Comparison of ENCODE assay signal across 7 mouse cellular contexts in the genomic region with DNA sequence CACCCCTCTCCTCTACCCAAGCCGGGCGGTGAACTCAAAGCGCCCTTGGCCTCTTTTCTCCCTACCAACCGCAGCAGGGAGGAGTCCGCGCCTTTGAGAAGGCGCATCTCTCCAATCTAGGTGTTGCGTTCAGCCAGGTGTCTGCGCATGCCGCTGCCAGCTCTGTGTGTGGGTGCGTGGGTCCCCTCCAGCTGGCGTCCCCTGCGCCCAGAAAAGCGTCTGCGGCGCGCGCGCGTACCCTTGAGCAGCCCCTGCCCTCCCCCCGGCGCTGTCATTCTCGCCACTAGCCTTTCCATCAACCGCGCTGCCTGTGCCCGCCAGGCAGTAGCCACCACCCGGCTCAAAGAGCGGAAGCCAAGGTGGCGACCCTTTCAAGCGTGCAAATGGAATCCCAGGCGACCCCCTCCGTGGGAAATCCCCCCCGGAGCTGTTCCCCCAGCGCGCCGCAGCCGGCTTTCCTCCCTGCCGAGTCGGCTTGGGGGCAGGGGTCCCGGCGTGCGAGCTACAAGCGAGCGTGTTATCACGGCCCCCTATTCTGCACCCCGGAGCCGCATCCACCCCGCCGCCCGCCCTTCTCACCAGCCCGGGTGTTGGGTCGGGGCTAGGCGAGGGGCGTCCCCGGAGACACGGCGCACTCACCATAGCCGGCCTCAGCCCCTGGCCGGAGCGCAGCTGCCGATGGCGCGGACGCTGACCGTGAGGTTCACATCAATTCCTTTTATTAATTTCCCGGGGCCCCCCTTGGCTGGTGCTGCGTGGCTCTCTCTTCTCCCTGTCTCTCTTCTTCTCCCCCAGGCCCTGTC. TPM values are rescaled to one million over a fixed set of nuclear protein-coding genes. Genes with fewer than 3 reads are reported as not detected.
DNase-seq lines count a peak whose midpoint lies in the region; ATAC-seq and TF ChIP-seq lines count a peak whose summit lies in the region.

No protein-coding gene starts in this region.

- H3K9ac ChIP-seq in heart, embryonic 15.5 days, result peak overlapping the region; percentile 70
- peak overlapping the region; percentile 79 for H3K9ac ChIP-seq in midbrain, embryonic 13.5 days (replicated peaks)
- H3K9ac ChIP-seq in stomach, postnatal 0 days (ENCODE audit: low read length), result peak overlapping the region; percentile 81

- peak overlapping the region; percentile 100 for H3K4me2 ChIP-seq in heart, embryonic 15.5 days
- peak overlapping the region; percentile 94 for H3K4me2 ChIP-seq in midbrain, embryonic 13.5 days (replicated peaks)
- peak overlapping the region; percentile 99 for H3K4me2 ChIP-seq in stomach, postnatal 0 days (replicated peaks; ENCODE audit: low read depth)

- peak overlapping the region; percentile 60 for H3K27ac ChIP-seq in heart, embryonic 15.5 days
- H3K27ac ChIP-seq in midbrain, embryonic 13.5 days, result peak overlapping the region; percentile 83
- peak overlapping the region; percentile 88 for H3K27ac ChIP-seq in stomach, postnatal 0 days (replicated peaks)

- no peak for ATAC-seq in heart, embryonic 15.5 days (replicated peaks; ENCODE audit: insufficient number of reproducible peaks, insufficient read depth, low FRiP score, low read depth)
- peak; percentile 71 for ATAC-seq in midbrain, embryonic 13.5 days
- 0 out of 2 replicates have a peak, but pooled peaks have one; percentile 11 for ATAC-seq in stomach, postnatal 0 days (ENCODE audit: low FRiP score, low TSS enrichment)

- under 1% methylated on average over 67 of the region's 67 CpGs for WGBS in heart, embryonic 15.5 days
- under 1% methylated on average over 67 of the region's 67 CpGs for WGBS in midbrain, embryonic 13.5 days
- under 1% methylated on average over 64 of the region's 67 CpGs for WGBS in stomach, postnatal 0 days

- no peak for TF ChIP-seq EP300 in stomach, postnatal 0 days (optimal IDR thresholded peaks at IDR 0.05)

- no peak for TF ChIP-seq CTCF in stomach, postnatal 0 days (IDR thresholded peaks at IDR 0.05; ENCODE audit: low read depth)

- H3K36me3 ChIP-seq in heart, embryonic 15.5 days, result no peaks in the 10 kb centered on the region
- no peaks in the 10 kb centered on the region for H3K36me3 ChIP-seq in midbrain, embryonic 13.5 days
- H3K36me3 ChIP-seq in stomach, postnatal 0 days (ENCODE audit: control insufficient read depth, insufficient read depth, low read length), result no peaks in the 10 kb centered on the region

- no peaks in the 10 kb centered on the region for H3K9me3 ChIP-seq in heart, embryonic 15.5 days (replicated peaks)
- H3K9me3 ChIP-seq in midbrain, embryonic 13.5 days, result no peaks in the 10 kb centered on the region
- H3K9me3 ChIP-seq in stomach, postnatal 0 days (ENCODE audit: control insufficient read depth, low read length), result no peaks in the 10 kb centered on the region

- peak; percentile 13 to 27 for DNase-seq in spleen, adult 18-20 months
- no peak for DNase-seq in spleen, postnatal 36 days (ENCODE audit: low spot score in 2 of 2)
- DNase-seq in cerebellum, postnatal 25 days, result peak; percentile 62 to 72
- DNase-seq in layer of hippocampus, postnatal 36 days, result peak; percentile 48
- DNase-seq in stomach, postnatal 0 days (ENCODE audit: low spot score), result no peak

- H3K27me3 ChIP-seq in heart, embryonic 15.5 days, result peaks cover 66% of the 10 kb centered on the region
- peaks cover 78% of the 10 kb centered on the region for H3K27me3 ChIP-seq in midbrain, embryonic 13.5 days
- no peaks in the 10 kb centered on the region for H3K27me3 ChIP-seq in stomach, postnatal 0 days (ENCODE audit: control insufficient read depth, insufficient read depth, low read length)

- H3K4me3 ChIP-seq in heart, embryonic 15.5 days, result peak overlapping the region; percentile 80
- peak overlapping the region; percentile 94 for H3K4me3 ChIP-seq in midbrain, embryonic 13.5 days (replicated peaks)
- H3K4me3 ChIP-seq in stomach, postnatal 0 days (ENCODE audit: low read depth, low read length), result peak overlapping the region; percentile 72

- peaks cover 22% of the 10 kb centered on the region for H3K4me1 ChIP-seq in heart, embryonic 15.5 days (replicated peaks)
- peaks cover 53% of the 10 kb centered on the region for H3K4me1 ChIP-seq in midbrain, embryonic 13.5 days (replicated peaks)
- H3K4me1 ChIP-seq in stomach, postnatal 0 days (replicated peaks; ENCODE audit: control insufficient read depth, insufficient read depth), result peaks cover 3% of the 10 kb centered on the region; the same call in 1 of the 2 replicates

RNA-seq across cellular contexts. Expression of a gene that starts 0.7 kb away (rescaled TPM):
- 5.4 and 8.0 TPM in 2 replicates for polyA plus RNA-seq in heart, embryonic 15.5 days (2015; fragmentation: Nextera tagmentation; extraction: Ambion mirVana)
- 10 to 100 TPM; 41.0 to 49.1 TPM for total RNA-seq in layer of hippocampus, postnatal 36 days (2021)
- polyA plus RNA-seq in midbrain, embryonic 13.5 days (2015; fragmentation: Nextera tagmentation; extraction: Ambion mirVana), result 16.0 and 17.8 TPM in 2 replicates
- polyA plus RNA-seq in stomach, postnatal 0 days (2015; fragmentation: Nextera tagmentation; extraction: Ambion mirVana), result 8.4 and 8.5 TPM in 2 replicates

Comparison
In these comparisons a context has a peak if more than half of its experiments do, and no peak if none do; other contexts are left out.
1. DNase-seq: peak in spleen, adult 18-20 months (2 of 2), cerebellum, postnatal 25 days (2 of 2) and layer of hippocampus, postnatal 36 days (2 of 2); none in spleen, postnatal 36 days (0 of 2) and stomach, postnatal 0 days (single experiment).
2. Peak in every context shown above with its lines, with median percentiles within 50 percentile points of each other: H3K27ac ChIP-seq, H3K4me2 ChIP-seq, H3K4me3 ChIP-seq and H3K9ac ChIP-seq.